Mouse (Mus musculus) cortical plate, adult 2 months (tissue): ENCODE data around the gene Ywhab. TPM values are rescaled to one million over a fixed set of nuclear protein-coding genes. Genes with fewer than 3 reads are reported as not detected.

Experiments used
- H3K27ac ChIP-seq: fragments of 200-500 bp; 2 replicates; pipeline ENCODE4 v1.5.1; 2012; ENCODE audit warnings: low read length, control low read depth, inconsistent platforms; ENCODE audit not compliant: insufficient read depth
- H3K4me1 ChIP-seq: fragments of 200-500 bp; 2 replicates; pipeline ENCODE4 v1.6.1; 2011; ENCODE audit warnings: low read length; ENCODE audit not compliant: control insufficient read depth, insufficient read depth
- H3K4me3 ChIP-seq: fragments of 200-500 bp; 2 replicates; pipeline ENCODE4 v1.5.1; 2011; ENCODE audit warnings: mild to moderate bottlenecking, low read length, control low read depth; ENCODE audit not compliant: insufficient read depth
- CTCF ChIP-seq: fragments of 200-500 bp; IDR thresholded peaks from 2 replicates; pipeline ENCODE4 v1.5.1; 2011; ENCODE audit warnings: mild to moderate bottlenecking, control low read depth, low read length; ENCODE audit not compliant: insufficient read depth; ENCODE audit errors: extremely low read depth
- POLR2A ChIP-seq: fragments of 200-500 bp; IDR thresholded peaks from 2 replicates; pipeline ENCODE4 v1.6.1; 2011; ENCODE audit warnings: mild to moderate bottlenecking, low read length, control low read depth; ENCODE audit not compliant: insufficient read depth; ENCODE audit errors: extremely low read depth
- polyA plus RNA-seq: library from polyadenylated mRNA; depleted of rRNA; stranded (reverse); fragments of >200 nt; gene quantifications from 2 replicates; pipeline ENCODE4 v1.2.3, GENCODE M21; 2012

Gene Ywhab
- polyA plus RNA-seq, 1 experiment: 307 TPM

DNA sequence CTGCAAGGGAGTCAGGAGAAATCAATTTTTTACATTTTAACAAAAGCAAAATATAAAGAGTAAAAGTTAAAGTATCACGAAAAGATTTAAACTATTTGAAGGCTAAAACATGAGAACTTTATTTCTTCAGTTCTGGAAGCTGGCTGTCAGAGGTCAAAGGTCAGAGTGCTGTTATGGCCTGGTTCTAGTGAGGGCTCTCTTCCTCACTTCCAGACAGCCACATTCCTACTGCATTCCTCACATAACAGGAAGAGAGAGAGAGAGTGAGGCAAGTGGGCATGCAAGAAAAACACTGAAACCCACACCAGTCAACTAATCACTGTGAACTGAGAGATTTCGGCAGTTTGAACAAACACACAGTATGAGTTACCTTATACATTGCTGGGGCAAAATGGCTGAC is 20.7 kb upstream of the Ywhab start:
- Histone ChIP-seq H3K4me1 (no peaks in the 10 kb centered on the region), H3K27ac (no peak overlapping the region), H3K4me3 (no peak overlapping the region)
- no peak for TF ChIP-seq POLR2A
- TF ChIP-seq CTCF: no peak

DNA sequence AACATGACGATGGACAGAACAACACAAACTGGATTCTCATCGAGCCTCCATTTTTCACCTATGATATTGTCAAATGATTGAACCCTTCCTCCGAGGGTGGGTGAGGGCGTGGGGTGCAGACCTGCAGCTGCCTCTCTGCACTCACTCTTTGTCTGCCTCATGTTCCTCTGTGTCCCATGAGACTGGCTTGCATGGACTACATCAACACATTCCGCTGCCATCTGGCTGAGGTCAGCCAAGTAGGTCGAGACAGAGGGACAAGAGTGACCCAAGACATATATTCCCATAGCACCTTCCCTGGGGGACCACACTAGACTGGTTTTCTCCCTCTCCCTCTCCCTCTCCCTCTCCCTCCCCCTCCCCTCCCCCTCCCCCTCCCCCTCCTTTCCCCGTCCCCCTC is 18.3 kb upstream of the Ywhab start:
- no peak for TF ChIP-seq POLR2A
- TF ChIP-seq CTCF: no peak
- no peaks in the 10 kb centered on the region for H3K4me1 ChIP-seq
- no peak overlapping the region for H3K4me3 ChIP-seq
- H3K27ac ChIP-seq: no peak overlapping the region

- no peak for TF ChIP-seq CTCF
- no peak for TF ChIP-seq POLR2A
- Histone ChIP-seq H3K4me3 (no peak overlapping the region), H3K4me1 (no peaks in the 10 kb centered on the region), H3K27ac (no peak overlapping the region)
Measured at GRCm38 (mm10) chr2:163987233-163987632, 7.5 kb upstream of the Ywhab start.

- H3K4me3 ChIP-seq: no peak overlapping the region
- no peak overlapping the region for H3K27ac ChIP-seq
- peaks cover 4% of the 10 kb centered on the region for H3K4me1 ChIP-seq
- TF ChIP-seq CTCF: no peak
- TF ChIP-seq POLR2A: no peak
Measured at GRCm38 (mm10) chr2:163992871-163993270, 1.9 kb upstream of the Ywhab start.

GRCm38 (mm10) chr2:163994977-163995862 is 460 bp downstream of the Ywhab start:
- Histone ChIP-seq H3K4me3 (peak overlapping the region; percentile 85), H3K4me1 (peaks cover 7% of the 10 kb centered on the region), H3K27ac (peak overlapping the region; percentile 96)
- TF ChIP-seq POLR2A (peak; percentile 75), CTCF (no peak)

DNA sequence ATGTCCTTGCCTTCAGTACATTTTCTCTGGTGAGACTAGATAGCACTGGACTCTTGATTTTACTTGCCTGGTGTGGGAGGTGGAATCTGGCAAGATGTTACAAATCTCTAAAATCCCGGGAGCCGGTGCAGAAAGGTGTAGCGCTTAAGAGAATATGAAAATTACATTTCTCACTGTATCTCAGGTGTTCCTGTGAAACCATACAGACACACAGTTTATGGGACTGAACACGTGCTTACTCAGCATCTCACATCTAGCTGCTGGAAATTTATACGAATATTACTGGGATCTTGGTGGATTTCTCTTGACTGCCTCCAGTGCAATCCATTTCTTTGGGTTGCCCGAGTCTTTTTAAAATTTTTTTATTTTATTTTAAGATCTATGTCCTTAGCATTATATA is 1.5 kb downstream of the Ywhab start:
- no peak for TF ChIP-seq POLR2A
- no peak for TF ChIP-seq CTCF
- Histone ChIP-seq H3K4me1 (peaks cover 7% of the 10 kb centered on the region), H3K27ac (no peak overlapping the region), H3K4me3 (peak overlapping the region; percentile 85)

GRCm38 (mm10) chr2:163996899-163997298 is 2.1 kb downstream of the Ywhab start:
- no peak overlapping the region for H3K27ac ChIP-seq
- peak overlapping the region; percentile 85 for H3K4me3 ChIP-seq
- TF ChIP-seq CTCF (no peak), POLR2A (no peak)
- H3K4me1 ChIP-seq: peaks cover 12% of the 10 kb centered on the region

DNA sequence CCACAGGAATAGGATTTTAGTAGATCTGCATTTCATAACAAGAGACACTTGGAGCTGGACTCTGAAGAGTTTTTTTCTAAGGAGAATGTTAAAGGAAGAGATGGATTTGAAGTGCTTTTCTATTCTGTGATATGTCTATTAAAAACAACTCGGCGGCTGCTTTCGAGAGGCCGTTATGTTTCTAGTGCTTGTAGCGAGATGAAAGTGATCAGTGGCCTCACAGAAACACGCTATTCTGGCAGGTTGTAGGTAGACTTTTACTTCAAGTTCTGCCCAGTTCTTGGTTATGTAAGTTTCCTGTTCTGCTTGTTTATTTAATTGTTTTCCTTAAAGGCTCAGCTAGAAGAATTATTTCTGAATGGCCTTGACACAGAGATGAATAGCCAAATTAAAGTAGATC is 4.2 kb downstream of the Ywhab start:
- Histone ChIP-seq H3K4me3 (no peak overlapping the region), H3K4me1 (peaks cover 20% of the 10 kb centered on the region), H3K27ac (no peak overlapping the region)
- TF ChIP-seq POLR2A (no peak), CTCF (no peak)

DNA sequence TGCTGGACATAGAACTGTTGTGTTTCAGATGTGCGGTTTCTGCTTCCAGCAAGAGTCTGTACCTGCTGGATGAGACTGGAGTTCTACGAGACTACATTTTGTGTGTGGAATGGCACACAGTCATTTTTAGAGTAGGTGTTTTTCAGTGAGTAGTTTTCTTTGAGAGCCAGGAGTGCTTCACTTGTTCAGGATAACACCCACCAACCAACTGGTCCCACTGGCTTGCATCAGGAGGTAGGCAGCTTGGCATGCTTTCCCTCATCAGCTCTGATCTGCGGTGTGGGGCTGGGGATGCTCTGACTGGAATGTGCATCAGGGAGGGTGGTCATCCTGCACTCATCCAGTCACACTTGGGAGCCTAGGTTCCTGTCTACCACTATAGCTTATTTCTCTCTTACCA is 7.9 kb downstream of the Ywhab start:
- H3K4me3 ChIP-seq: no peak overlapping the region
- TF ChIP-seq CTCF: no peak
- TF ChIP-seq POLR2A: no peak
- peaks cover 21% of the 10 kb centered on the region for H3K4me1 ChIP-seq
- no peak overlapping the region for H3K27ac ChIP-seq

- TF ChIP-seq POLR2A (no peak), CTCF (no peak)
- no peak overlapping the region for H3K27ac ChIP-seq
- H3K4me3 ChIP-seq: no peak overlapping the region
- H3K4me1 ChIP-seq: peaks cover 30% of the 10 kb centered on the region
Measured at GRCm38 (mm10) chr2:164004503-164004902, 9.7 kb downstream of the Ywhab start.
